20 mouse cellular contexts compared by ENCODE assay signal in the genomic region with DNA sequence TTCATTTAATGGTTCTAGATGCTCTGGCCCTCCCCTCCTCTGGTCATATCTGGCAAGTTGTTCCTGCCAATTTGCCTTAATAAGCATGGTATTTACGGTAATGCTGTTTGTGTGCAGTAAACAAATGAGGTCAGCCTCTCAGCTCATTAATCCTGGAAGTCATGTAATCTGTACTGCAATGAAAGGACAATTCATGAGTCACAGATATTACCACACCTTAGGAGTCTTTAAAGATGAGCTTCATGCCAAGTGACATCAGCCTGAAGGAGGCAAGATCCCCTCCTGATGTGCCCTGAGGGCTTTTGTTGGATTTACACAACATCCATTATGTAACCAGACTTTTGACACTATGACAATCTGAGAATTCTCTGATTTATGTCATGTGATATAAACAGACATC. TPM values are rescaled to one million over a fixed set of nuclear protein-coding genes. Genes with fewer than 3 reads are reported as not detected.
DNase-seq lines count a peak whose midpoint lies in the region; ATAC-seq and TF ChIP-seq lines count a peak whose summit lies in the region.
"Had no signal": no experiment of that assay in that cellular context is flagged by ENCODE, and none has a peak within 500 bp of the region (broad histone marks: within the 10 kb centered on the region; RNA-seq: fewer than 3 reads in every experiment).

No protein-coding gene starts in this region.

- no peak overlapping the region for H3K4me3 ChIP-seq in lung, embryonic 14.5 days (ENCODE audit: low read depth, low read length)
- no peak overlapping the region for H3K4me3 ChIP-seq in embryonic facial prominence, embryonic 10.5 days
- H3K4me3 ChIP-seq in limb, embryonic 11.5 days (ENCODE audit: low read depth, low read length): no peak overlapping the region
- no peak overlapping the region for H3K4me3 ChIP-seq in liver, embryonic 12.5 days
- H3K4me3 ChIP-seq: forebrain, embryonic 15.5 days; hindbrain, embryonic 12.5 days; left cerebral cortex, adult 2 months; midbrain, embryonic 12.5 days; myocyte; neural tube, embryonic 15.5 days had no signal

- 0 out of 2 replicates have a peak, but pooled peaks have one; percentile 8 for ATAC-seq in lung, embryonic 14.5 days (ENCODE audit: insufficient read depth)
- ATAC-seq in limb, embryonic 11.5 days (ENCODE audit: insufficient number of reproducible peaks, low FRiP score, low TSS enrichment, low read depth): no peak
- ATAC-seq in liver, embryonic 12.5 days: no peak
- no peak for ATAC-seq in monocyte, adult 5-6 weeks (replicated peaks; ENCODE audit: insufficient number of reproducible peaks, low FRiP score, low TSS enrichment, poor library complexity, severe bottlenecking)
- ATAC-seq: forebrain, embryonic 15.5 days had no signal

- no peak overlapping the region for H3K27ac ChIP-seq in lung, embryonic 14.5 days (ENCODE audit: low read depth)
- peak overlapping the region; percentile 55; the same call in 1 of the 2 replicates for H3K27ac ChIP-seq in embryonic facial prominence, embryonic 10.5 days (replicated peaks)
- H3K27ac ChIP-seq in limb, embryonic 11.5 days (replicated peaks; ENCODE audit: low read depth, low read length): peak overlapping the region; percentile 76; the same call in 1 of the 2 replicates
- no peak overlapping the region for H3K27ac ChIP-seq in liver, embryonic 12.5 days
- H3K27ac ChIP-seq: forebrain, embryonic 15.5 days; hindbrain, embryonic 12.5 days; left cerebral cortex, adult 2 months; macrophage; midbrain, embryonic 12.5 days; neural tube, embryonic 15.5 days had no signal

- DNase-seq in lung, embryonic 14.5 days: peak; percentile 51
- no peak for DNase-seq in lung, postnatal 4 days
- no peak for DNase-seq in embryonic facial prominence, embryonic 10.5 days (ENCODE audit: low spot score)
- no peak for DNase-seq in limb, embryonic 11.5 days (ENCODE audit: low spot score)
- peak; percentile 54 for DNase-seq in lung, postnatal 36 days
- no peak for DNase-seq in heart, adult 18-20 months
- DNase-seq: cerebellum, adult 9-11 months; heart, postnatal 10 days; thymus, adult 18-20 months had no signal

- WGBS in lung, embryonic 14.5 days: 53% methylated on average over 1 of the region's 1 CpGs
- WGBS in embryonic facial prominence, embryonic 10.5 days: 82% methylated on average over 1 of the region's 1 CpGs
- 61% methylated on average over 1 of the region's 1 CpGs for WGBS in limb, embryonic 11.5 days
- WGBS in liver, embryonic 12.5 days (ENCODE audit: insufficient replicate concordance): 74% methylated on average over 1 of the region's 1 CpGs

- H3K9me3 ChIP-seq in lung, embryonic 14.5 days (ENCODE audit: low read depth, low read length): no peaks in the 10 kb centered on the region
- no peaks in the 10 kb centered on the region for H3K9me3 ChIP-seq in embryonic facial prominence, embryonic 10.5 days
- no peaks in the 10 kb centered on the region for H3K9me3 ChIP-seq in limb, embryonic 11.5 days (ENCODE audit: control insufficient read depth, low read length)
- H3K9me3 ChIP-seq in liver, embryonic 12.5 days (replicated peaks): no peaks in the 10 kb centered on the region
- H3K9me3 ChIP-seq: forebrain, embryonic 15.5 days; hindbrain, embryonic 12.5 days; midbrain, embryonic 12.5 days; neural tube, embryonic 15.5 days had no signal

- no peak overlapping the region for H3K9ac ChIP-seq in lung, embryonic 14.5 days
- no peak overlapping the region; the same call in 1 of the 2 replicates for H3K9ac ChIP-seq in limb, embryonic 11.5 days (ENCODE audit: low read length)
- no peak overlapping the region for H3K9ac ChIP-seq in liver, embryonic 12.5 days
- H3K9ac ChIP-seq: forebrain, embryonic 15.5 days; hindbrain, embryonic 12.5 days; midbrain, embryonic 12.5 days; neural tube, embryonic 15.5 days had no signal

- no peak for TF ChIP-seq CTCF in lung, embryonic 14.5 days (IDR thresholded peaks at IDR 0.05; ENCODE audit: low read depth)

- no peaks in the 10 kb centered on the region for H3K36me3 ChIP-seq in lung, embryonic 14.5 days (ENCODE audit: insufficient read depth)
- no peaks in the 10 kb centered on the region for H3K36me3 ChIP-seq in embryonic facial prominence, embryonic 10.5 days (replicated peaks)
- no peaks in the 10 kb centered on the region for H3K36me3 ChIP-seq in limb, embryonic 11.5 days (ENCODE audit: control insufficient read depth, insufficient read depth, low read length)
- H3K36me3 ChIP-seq in liver, embryonic 12.5 days: no peaks in the 10 kb centered on the region
- H3K36me3 ChIP-seq: forebrain, embryonic 15.5 days; hindbrain, embryonic 12.5 days; midbrain, embryonic 12.5 days; neural tube, embryonic 15.5 days had no signal

- no peak overlapping the region for H3K4me2 ChIP-seq in lung, embryonic 14.5 days
- H3K4me2 ChIP-seq in limb, embryonic 11.5 days (ENCODE audit: low read depth, severe bottlenecking): no peak overlapping the region
- no peak overlapping the region for H3K4me2 ChIP-seq in liver, embryonic 12.5 days
- H3K4me2 ChIP-seq: forebrain, embryonic 15.5 days; hindbrain, embryonic 12.5 days; midbrain, embryonic 12.5 days; neural tube, embryonic 15.5 days had no signal

- H3K4me1 ChIP-seq in lung, embryonic 14.5 days (ENCODE audit: insufficient read depth): no peaks in the 10 kb centered on the region
- H3K4me1 ChIP-seq in embryonic facial prominence, embryonic 10.5 days: peaks cover 12% of the 10 kb centered on the region
- peaks cover 6% of the 10 kb centered on the region for H3K4me1 ChIP-seq in limb, embryonic 11.5 days (ENCODE audit: control insufficient read depth, insufficient read depth, low read length)
- H3K4me1 ChIP-seq in liver, embryonic 12.5 days: peaks cover 22% of the 10 kb centered on the region
- H3K4me1 ChIP-seq: forebrain, embryonic 15.5 days; hindbrain, embryonic 12.5 days; midbrain, embryonic 12.5 days; neural tube, embryonic 15.5 days had no signal

- peaks cover 2% of the 10 kb centered on the region; the same call in 1 of the 2 replicates for H3K27me3 ChIP-seq in lung, embryonic 14.5 days (ENCODE audit: insufficient read depth, low read length)
- peaks cover 16% of the 10 kb centered on the region for H3K27me3 ChIP-seq in embryonic facial prominence, embryonic 10.5 days (replicated peaks; ENCODE audit: low read depth, poor library complexity, severe bottlenecking)
- H3K27me3 ChIP-seq in limb, embryonic 11.5 days (ENCODE audit: control insufficient read depth, insufficient read depth, low read length): no peaks in the 10 kb centered on the region
- H3K27me3 ChIP-seq in liver, embryonic 12.5 days (replicated peaks): peaks cover 38% of the 10 kb centered on the region
- H3K27me3 ChIP-seq: forebrain, embryonic 15.5 days had no signal

RNA-seq across cellular contexts. Expression of a gene that starts 6.6 kb away (rescaled TPM):
- polyA plus RNA-seq in lung, embryonic 14.5 days (2014; fragmentation: Nextera tagmentation; extraction: Ambion mirVana): 2.9 and 4.1 TPM in 2 replicates
- polyA plus RNA-seq in embryonic facial prominence, embryonic 10.5 days (2016; fragmentation: Nextera tagmentation; extraction: Ambion mirVana): 0.36 and 0.41 TPM in 2 replicates
- polyA plus RNA-seq in limb, embryonic 11.5 days (2014; fragmentation: Nextera tagmentation; extraction: Ambion mirVana): 1.3 and 1.7 TPM in 2 replicates
- 0.25 and 0.30 TPM in 2 replicates for polyA plus RNA-seq in liver, embryonic 12.5 days (2016; fragmentation: Nextera tagmentation; extraction: Ambion mirVana)
- total RNA-seq in heart, adult 18-20 months (2021): 10 to 100 TPM in 1 of 2 experiments, 1 to 10 TPM in 1; 5.3 to 12.0 TPM
- 0.10 to 0.19 TPM in 2 of 3 replicates, not detected in the other for total RNA-seq in monocyte, adult 5-6 weeks (2017)
- polyA plus RNA-seq: macrophage had no signal

RNA-seq across cellular contexts. Expression of a gene that starts 42.2 kb away (rescaled TPM):
- 2.6 TPM in 2 replicates for polyA plus RNA-seq in lung, embryonic 14.5 days (2014; fragmentation: Nextera tagmentation; extraction: Ambion mirVana)
- 1.4 and 2.4 TPM in 2 replicates for polyA plus RNA-seq in embryonic facial prominence, embryonic 10.5 days (2016; fragmentation: Nextera tagmentation; extraction: Ambion mirVana)
- polyA plus RNA-seq in limb, embryonic 11.5 days (2014; fragmentation: Nextera tagmentation; extraction: Ambion mirVana): 2.0 and 2.8 TPM in 2 replicates
- 1.7 and 2.3 TPM in 2 replicates for polyA plus RNA-seq in liver, embryonic 12.5 days (2016; fragmentation: Nextera tagmentation; extraction: Ambion mirVana)
- total RNA-seq in heart, adult 18-20 months (2021): under 1 TPM; 0.37 to 0.95 TPM
- total RNA-seq in monocyte, adult 5-6 weeks (2017): 2.9 TPM in 1 of 3 replicates, not detected in the others
- polyA plus RNA-seq: liver, adult 2 months; small intestine, adult 2 months had no signal

RNA-seq across cellular contexts. Expression of a gene that starts 42.4 kb away (rescaled TPM):
- 8.6 and 10.8 TPM in 2 replicates for polyA plus RNA-seq in lung, embryonic 14.5 days (2014; fragmentation: Nextera tagmentation; extraction: Ambion mirVana)
- 8.6 and 8.7 TPM in 2 replicates for polyA plus RNA-seq in embryonic facial prominence, embryonic 10.5 days (2016; fragmentation: Nextera tagmentation; extraction: Ambion mirVana)
- 8.6 and 11.8 TPM in 2 replicates for polyA plus RNA-seq in limb, embryonic 11.5 days (2014; fragmentation: Nextera tagmentation; extraction: Ambion mirVana)
- polyA plus RNA-seq in liver, embryonic 12.5 days (2016; fragmentation: Nextera tagmentation; extraction: Ambion mirVana): 5.2 and 5.9 TPM in 2 replicates
- total RNA-seq in heart, adult 18-20 months (2021): 1 to 10 TPM in 1 of 2 experiments, under 1 TPM in 1; 0.77 to 1.2 TPM
- 1.4 to 4.5 TPM (median 1.9 TPM) in 3 replicates for total RNA-seq in monocyte, adult 5-6 weeks (2017)

Comparison
In these comparisons a context has a peak if more than half of its experiments do, and no peak if none do; other contexts are left out.
1. DNase-seq: peak in lung, embryonic 14.5 days (single experiment) and lung, postnatal 36 days (single experiment); none in lung, postnatal 4 days (0 of 2), embryonic facial prominence, embryonic 10.5 days (single experiment), limb, embryonic 11.5 days (single experiment) and heart, adult 18-20 months (0 of 2).
2. H3K27ac ChIP-seq: peak in embryonic facial prominence, embryonic 10.5 days (single experiment) and limb, embryonic 11.5 days (single experiment); none in lung, embryonic 14.5 days (single experiment) and liver, embryonic 12.5 days (single experiment).